Mouse (Mus musculus) stomach, embryonic 16.5 days (tissue): ENCODE data around the gene Prdx3. TPM values are rescaled to one million over a fixed set of nuclear protein-coding genes. Genes with fewer than 3 reads are reported as not detected.

Experiments used
- ATAC-seq: fragments of 200-750 bp; cut with Nextera tagmentation; 2 replicates; pipeline ENCODE4 v1.8.0; 2017; ENCODE audit warnings: moderate number of reproducible peaks, moderate TSS enrichment; ENCODE audit not compliant: insufficient read depth, low FRiP score
- H3K27ac ChIP-seq: fragments of 300-500 bp; sonication (generic); 2 replicates; pipeline ENCODE4 v1.5.1; 2014; ENCODE audit warnings: low read length
- H3K27me3 ChIP-seq: fragments of 300-500 bp; sonication (generic); 2 replicates; pipeline ENCODE4 v1.6.1; 2014; ENCODE audit warnings: low read length, control low read depth, mixed read lengths; ENCODE audit not compliant: control insufficient read depth, insufficient read depth
- H3K36me3 ChIP-seq: fragments of 300-500 bp; sonication (generic); 2 replicates; pipeline ENCODE4 v1.6.1; 2014; ENCODE audit warnings: low read length; ENCODE audit not compliant: control insufficient read depth, insufficient read depth
- H3K4me1 ChIP-seq: fragments of 300-500 bp; sonication (generic); 2 replicates; pipeline ENCODE4 v1.6.1; 2014; ENCODE audit warnings: low read length, control low read depth, mixed read lengths; ENCODE audit not compliant: control insufficient read depth, insufficient read depth
- H3K4me2 ChIP-seq: fragments of 300-500 bp; sonication (generic); 2 replicates; pipeline ENCODE4 v1.6.1; 2014; ENCODE audit warnings: low read depth, low read length, mixed read lengths
- H3K4me3 ChIP-seq: fragments of 300-500 bp; sonication (generic); replicated peaks from 2 replicates; pipeline ENCODE4 v1.5.1; 2014; ENCODE audit warnings: mild to moderate bottlenecking, low read length
- H3K9ac ChIP-seq: fragments of 300-500 bp; sonication (generic); 2 replicates; pipeline ENCODE4 v1.6.1; 2014; ENCODE audit warnings: low read length
- H3K9me3 ChIP-seq: fragments of 300-500 bp; sonication (generic); replicated peaks from 2 replicates; pipeline ENCODE4 v1.6.1; 2016; ENCODE audit warnings: low read length, control low read depth; ENCODE audit not compliant: control insufficient read depth
- WGBS: fragments of 180-500 bp; shearing (Covaris S2); extraction: QIAGEN DNeasy Blood & Tissue Kit; methylation state at CpG from one replicate; pipeline ENCODE4 v1.1.7; 2014; 5-methylcytosine and 5-hydroxymethylcytosine counted together
- polyA plus RNA-seq: library from polyadenylated mRNA; unstranded; fragments of >200 nt; fragmentation: Nextera tagmentation; extraction: Ambion mirVana; gene quantifications from 2 replicates; pipeline ENCODE4 v1.2.1, GENCODE M21; 2015

The Prdx3 gene
- polyA plus RNA-seq, 1 experiment from 2014 or later: 126 TPM

- H3K27ac ChIP-seq: no peak overlapping the region
- H3K4me2 ChIP-seq: no peak overlapping the region
- no peaks in the 10 kb centered on the region for H3K36me3 ChIP-seq
- H3K9me3 ChIP-seq: no peaks in the 10 kb centered on the region
- no peak overlapping the region for H3K4me3 ChIP-seq
- no peaks in the 10 kb centered on the region for H3K27me3 ChIP-seq
- 27% methylated on average over 3 of the region's 3 CpGs for WGBS
- no peaks in the 10 kb centered on the region for H3K4me1 ChIP-seq
- ATAC-seq: no peak
- no peak overlapping the region for H3K9ac ChIP-seq
Observed at GRCm38 (mm10) chr19:60895251-60895880, 21.0 kb upstream of the Prdx3 start.

- Histone ChIP-seq H3K27me3 (no peaks in the 10 kb centered on the region), H3K27ac (no peak overlapping the region), H3K4me2 (peak overlapping the region; percentile 71), H3K9ac (no peak overlapping the region), H3K4me3 (peak overlapping the region; percentile 65), H3K4me1 (peaks cover 5% of the 10 kb centered on the region; the same call in 1 of the 2 replicates), H3K9me3 (no peaks in the 10 kb centered on the region), H3K36me3 (no peaks in the 10 kb centered on the region)
- 21% methylated on average over 1 of the region's 1 CpGs for WGBS
- ATAC-seq: no peak
Observed at GRCm38 (mm10) chr19:60891934-60892547, 17.7 kb upstream of the Prdx3 start.

GRCm38 (mm10) chr19:60891123-60891470 is 16.7 kb upstream of the Prdx3 start:
- H3K4me1 ChIP-seq: peaks cover 5% of the 10 kb centered on the region; the same call in 1 of the 2 replicates
- H3K27ac ChIP-seq: no peak overlapping the region
- H3K4me2 ChIP-seq: peak overlapping the region; percentile 71
- no peak overlapping the region for H3K9ac ChIP-seq
- no peaks in the 10 kb centered on the region for H3K36me3 ChIP-seq
- peak overlapping the region; percentile 65 for H3K4me3 ChIP-seq
- no peaks in the 10 kb centered on the region for H3K9me3 ChIP-seq
- 2% methylated on average over 5 of the region's 5 CpGs for WGBS
- H3K27me3 ChIP-seq: no peaks in the 10 kb centered on the region
- ATAC-seq: no peak

GRCm38 (mm10) chr19:60890391-60891122 is 16.2 kb upstream of the Prdx3 start:
- no peaks in the 10 kb centered on the region for H3K9me3 ChIP-seq

GRCm38 (mm10) chr19:60889714-60890315 is 15.5 kb upstream of the Prdx3 start, which contains the start of gene Grk5:
Grk5 (plus strand) TSS chr19:60889749.
- H3K36me3 ChIP-seq: no peaks in the 10 kb centered on the region
- H3K4me3 ChIP-seq: peak within 1 kb of the TSS; percentile 65
- H3K9me3 ChIP-seq: no peaks in the 10 kb centered on the region
- H3K4me1 ChIP-seq: peaks cover 5% of the 10 kb centered on the region; the same call in 1 of the 2 replicates
- H3K4me2 ChIP-seq: peak within 1 kb of the TSS; percentile 71
- ATAC-seq: peak; percentile 98
- under 1% methylated on average over 55 of the region's 55 CpGs for WGBS
- peak within 1 kb of the TSS; percentile 95 for H3K27ac ChIP-seq
- peak within 1 kb of the TSS; percentile 81 for H3K9ac ChIP-seq
- no peaks in the 10 kb centered on the region for H3K27me3 ChIP-seq

More at GRCm38 (mm10) chr19:60890391-60891122, 16.2 kb upstream of the Prdx3 start:
- Histone ChIP-seq H3K4me2 (peak overlapping the region; percentile 71), H3K27ac (peak overlapping the region; percentile 84), H3K9ac (peak overlapping the region; percentile 65), H3K4me3 (peak overlapping the region; percentile 65), H3K36me3 (no peaks in the 10 kb centered on the region), H3K4me1 (peaks cover 5% of the 10 kb centered on the region; the same call in 1 of the 2 replicates), H3K27me3 (no peaks in the 10 kb centered on the region)
- under 1% methylated on average over 41 of the region's 41 CpGs for WGBS
- ATAC-seq: peak; percentile 4; the same call in 1 of the 2 replicates

- Histone ChIP-seq H3K9ac (peak overlapping the region; percentile 81), H3K4me3 (peak overlapping the region; percentile 65), H3K4me1 (peaks cover 5% of the 10 kb centered on the region; the same call in 1 of the 2 replicates), H3K27ac (peak overlapping the region; percentile 95), H3K36me3 (no peaks in the 10 kb centered on the region), H3K9me3 (no peaks in the 10 kb centered on the region), H3K27me3 (no peaks in the 10 kb centered on the region), H3K4me2 (peak overlapping the region; percentile 71)
- peak; percentile 45; the same call in 1 of the 2 replicates for ATAC-seq
- 5% methylated on average over 17 of the region's 17 CpGs for WGBS
Observed at GRCm38 (mm10) chr19:60889101-60889713, 14.9 kb upstream of the Prdx3 start.

GRCm38 (mm10) chr19:60887637-60888036 is 13.3 kb upstream of the Prdx3 start:
- WGBS: 72% methylated on average over 2 of the region's 2 CpGs
- Histone ChIP-seq H3K36me3 (no peaks in the 10 kb centered on the region), H3K4me3 (no peak overlapping the region), H3K4me2 (no peak overlapping the region), H3K9ac (no peak overlapping the region), H3K27me3 (no peaks in the 10 kb centered on the region), H3K4me1 (peaks cover 5% of the 10 kb centered on the region; the same call in 1 of the 2 replicates), H3K9me3 (no peaks in the 10 kb centered on the region), H3K27ac (no peak overlapping the region)
- no peak for ATAC-seq

- Histone ChIP-seq H3K36me3 (no peaks in the 10 kb centered on the region), H3K9ac (no peak overlapping the region), H3K4me1 (no peaks in the 10 kb centered on the region), H3K4me3 (no peak overlapping the region), H3K4me2 (no peak overlapping the region), H3K27me3 (no peaks in the 10 kb centered on the region), H3K27ac (no peak overlapping the region), H3K9me3 (no peaks in the 10 kb centered on the region)
- peak; percentile 47; the same call in 1 of the 2 replicates for ATAC-seq
- WGBS: 16% methylated on average over 3 of the region's 3 CpGs
Observed at GRCm38 (mm10) chr19:60883129-60883528, 8.8 kb upstream of the Prdx3 start.
